Mouse (Mus musculus): ENCODE results near the gene Tmem135. TPM values are rescaled to one million over a fixed set of nuclear protein-coding genes. Genes with fewer than 3 reads are reported as not detected.
A peak's percentile ranks its signal among the peaks of the same experiment; 100 is the strongest.

The Tmem135 gene
- polyA plus RNA-seq, 1 experiment from 2014 or later, result 41.6 TPM

- no peak for TF ChIP-seq CTCF (IDR thresholded peaks at IDR 0.05; ENCODE audit: low read depth)
- no peaks in the 10 kb centered on the region for H3K9me3 ChIP-seq (replicated peaks; ENCODE audit: low read length)
- no peak for ATAC-seq (replicated peaks; ENCODE audit: low FRiP score, low read depth)
- no peaks in the 10 kb centered on the region for H3K36me3 ChIP-seq (ENCODE audit: insufficient read depth, low read length)
- DNase-seq (ENCODE audit: low spot score), result no peak
- H3K4me3 ChIP-seq (replicated peaks; ENCODE audit: low read depth, low read length), result no peak overlapping the region
- H3K27ac ChIP-seq, result no peak overlapping the region
- WGBS, result 76% methylated on average over 1 of the region's 1 CpGs
- H3K4me2 ChIP-seq (ENCODE audit: low read length), result no peak overlapping the region
- H3K9ac ChIP-seq (ENCODE audit: low read depth, low read length), result no peak overlapping the region
- H3K4me1 ChIP-seq (replicated peaks; ENCODE audit: insufficient read depth, low read length), result no peaks in the 10 kb centered on the region
- no peaks in the 10 kb centered on the region for H3K27me3 ChIP-seq (ENCODE audit: insufficient read depth, low read length)
These were observed 8.6 kb downstream of the Tmem135 start for GRCm38 (mm10) chr7:89395399-89395798.

- ATAC-seq (replicated peaks; ENCODE audit: low FRiP score, low read depth) (no peak), DNase-seq (ENCODE audit: low spot score) (no peak)
- H3K36me3 ChIP-seq (ENCODE audit: insufficient read depth, low read length), result no peaks in the 10 kb centered on the region
- peak; percentile 46 for TF ChIP-seq CTCF (IDR thresholded peaks at IDR 0.05; ENCODE audit: low read depth)
- H3K9me3 ChIP-seq (replicated peaks; ENCODE audit: low read length), result no peaks in the 10 kb centered on the region
- peaks cover 4% of the 10 kb centered on the region; the same call in 1 of the 2 replicates for H3K4me1 ChIP-seq (replicated peaks; ENCODE audit: insufficient read depth, low read length)
- H3K9ac ChIP-seq (ENCODE audit: low read depth, low read length), result no peak overlapping the region
- H3K4me2 ChIP-seq (ENCODE audit: low read length), result no peak overlapping the region
- WGBS, result 93% methylated on average over 1 of the region's 1 CpGs
- no peak overlapping the region for H3K4me3 ChIP-seq (replicated peaks; ENCODE audit: low read depth, low read length)
- H3K27me3 ChIP-seq (ENCODE audit: insufficient read depth, low read length), result no peaks in the 10 kb centered on the region
- no peak overlapping the region for H3K27ac ChIP-seq
These were observed 11.2 kb downstream of the Tmem135 start for GRCm38 (mm10) chr7:89392825-89393224.

- DNase-seq (ENCODE audit: low spot score) (no peak), ATAC-seq (replicated peaks; ENCODE audit: low FRiP score, low read depth) (no peak)
- Histone ChIP-seq H3K9me3 (replicated peaks; ENCODE audit: low read length) (no peaks in the 10 kb centered on the region), H3K36me3 (ENCODE audit: insufficient read depth, low read length) (no peaks in the 10 kb centered on the region), H3K4me1 (replicated peaks; ENCODE audit: insufficient read depth, low read length) (peaks cover 4% of the 10 kb centered on the region; the same call in 1 of the 2 replicates), H3K9ac (ENCODE audit: low read depth, low read length) (no peak overlapping the region), H3K27ac (no peak overlapping the region), H3K4me2 (ENCODE audit: low read length) (no peak overlapping the region), H3K27me3 (ENCODE audit: insufficient read depth, low read length) (no peaks in the 10 kb centered on the region), H3K4me3 (replicated peaks; ENCODE audit: low read depth, low read length) (no peak overlapping the region)
- WGBS, result 59% methylated on average over 4 of the region's 4 CpGs
- no peak for TF ChIP-seq CTCF (IDR thresholded peaks at IDR 0.05; ENCODE audit: low read depth)
These were observed 11.6 kb downstream of the Tmem135 start for GRCm38 (mm10) chr7:89392388-89392787.

- no peak overlapping the region for H3K4me3 ChIP-seq (replicated peaks; ENCODE audit: low read depth, low read length)
- H3K9ac ChIP-seq (ENCODE audit: low read depth, low read length), result no peak overlapping the region
- H3K27ac ChIP-seq, result no peak overlapping the region
- no peaks in the 10 kb centered on the region for H3K27me3 ChIP-seq (ENCODE audit: insufficient read depth, low read length)
- H3K4me1 ChIP-seq (replicated peaks; ENCODE audit: insufficient read depth, low read length), result peaks cover 4% of the 10 kb centered on the region; the same call in 1 of the 2 replicates
- DNase-seq (ENCODE audit: low spot score) (no peak), ATAC-seq (replicated peaks; ENCODE audit: low FRiP score, low read depth) (no peak)
- no peak overlapping the region for H3K4me2 ChIP-seq (ENCODE audit: low read length)
- 68% methylated on average over 4 of the region's 4 CpGs for WGBS
- no peaks in the 10 kb centered on the region for H3K36me3 ChIP-seq (ENCODE audit: insufficient read depth, low read length)
- H3K9me3 ChIP-seq (replicated peaks; ENCODE audit: low read length), result no peaks in the 10 kb centered on the region
- no peak for TF ChIP-seq CTCF (IDR thresholded peaks at IDR 0.05; ENCODE audit: low read depth)
These were observed 12.2 kb downstream of the Tmem135 start for GRCm38 (mm10) chr7:89391831-89392230.

- DNase-seq (ENCODE audit: low spot score) (no peak), ATAC-seq (replicated peaks; ENCODE audit: low FRiP score, low read depth) (no peak)
- TF ChIP-seq CTCF (IDR thresholded peaks at IDR 0.05; ENCODE audit: low read depth), result no peak
- H3K27ac ChIP-seq, result no peak overlapping the region
- H3K9ac ChIP-seq (ENCODE audit: low read depth, low read length), result no peak overlapping the region
- no peaks in the 10 kb centered on the region for H3K27me3 ChIP-seq (ENCODE audit: insufficient read depth, low read length)
- H3K9me3 ChIP-seq (replicated peaks; ENCODE audit: low read length), result no peaks in the 10 kb centered on the region
- peaks cover 4% of the 10 kb centered on the region; the same call in 1 of the 2 replicates for H3K4me1 ChIP-seq (replicated peaks; ENCODE audit: insufficient read depth, low read length)
- H3K4me3 ChIP-seq (replicated peaks; ENCODE audit: low read depth, low read length), result no peak overlapping the region
- H3K4me2 ChIP-seq (ENCODE audit: low read length), result no peak overlapping the region
- WGBS, result 83% methylated on average over 3 of the region's 3 CpGs
- no peaks in the 10 kb centered on the region for H3K36me3 ChIP-seq (ENCODE audit: insufficient read depth, low read length)
These were observed 12.7 kb downstream of the Tmem135 start for GRCm38 (mm10) chr7:89391281-89391680.

- no peak for DNase-seq (ENCODE audit: low spot score)
- Histone ChIP-seq H3K4me2 (ENCODE audit: low read length) (no peak overlapping the region), H3K27me3 (ENCODE audit: insufficient read depth, low read length) (no peaks in the 10 kb centered on the region), H3K4me1 (replicated peaks; ENCODE audit: insufficient read depth, low read length) (peaks cover 9% of the 10 kb centered on the region; the same call in 1 of the 2 replicates), H3K4me3 (replicated peaks; ENCODE audit: low read depth, low read length) (no peak overlapping the region), H3K36me3 (ENCODE audit: insufficient read depth, low read length) (no peaks in the 10 kb centered on the region), H3K27ac (no peak overlapping the region), H3K9ac (ENCODE audit: low read depth, low read length) (no peak overlapping the region), H3K9me3 (replicated peaks; ENCODE audit: low read length) (no peaks in the 10 kb centered on the region)
- ATAC-seq (replicated peaks; ENCODE audit: low FRiP score, low read depth), result no peak
- WGBS, result 63% methylated on average over 2 of the region's 2 CpGs
- TF ChIP-seq CTCF (IDR thresholded peaks at IDR 0.05; ENCODE audit: low read depth), result no peak
These were observed 13.4 kb downstream of the Tmem135 start for GRCm38 (mm10) chr7:89390660-89391059.

GRCm38 (mm10) chr7:89388981-89389380 is 15.0 kb downstream of the Tmem135 start:
- no peaks in the 10 kb centered on the region for H3K27me3 ChIP-seq (ENCODE audit: insufficient read depth, low read length)
- TF ChIP-seq CTCF (IDR thresholded peaks at IDR 0.05; ENCODE audit: low read depth), result no peak; the same call in 1 of the 2 replicates
- no peak for DNase-seq (ENCODE audit: low spot score)
- H3K4me3 ChIP-seq (replicated peaks; ENCODE audit: low read depth, low read length), result no peak overlapping the region
- WGBS, result 32% methylated on average over 3 of the region's 3 CpGs
- H3K36me3 ChIP-seq (ENCODE audit: insufficient read depth, low read length), result no peaks in the 10 kb centered on the region
- H3K4me2 ChIP-seq (ENCODE audit: low read length), result no peak overlapping the region
- ATAC-seq (replicated peaks; ENCODE audit: low FRiP score, low read depth), result no peak
- no peak overlapping the region; the same call in 1 of the 2 replicates for H3K27ac ChIP-seq
- H3K9ac ChIP-seq (ENCODE audit: low read depth, low read length), result no peak overlapping the region
- H3K9me3 ChIP-seq (replicated peaks; ENCODE audit: low read length), result no peaks in the 10 kb centered on the region
- H3K4me1 ChIP-seq (replicated peaks; ENCODE audit: insufficient read depth, low read length), result peaks cover 9% of the 10 kb centered on the region; the same call in 1 of the 2 replicates

Measured in kidney, postnatal 0 days (tissue).